Mouse (Mus musculus): ENCODE measurements around the gene Prss35. TPM values are rescaled to one million over a fixed set of nuclear protein-coding genes. Genes with fewer than 3 reads are reported as not detected.

Gene Prss35
- polyA plus RNA-seq, 1 experiment from 2014 or later = 17.5 TPM

GRCm38 (mm10) chr9:86734795-86735194 is 8.7 kb upstream of the Prss35 start:
- no peak for ATAC-seq (ENCODE audit: insufficient read depth, low FRiP score, low read depth)
- H3K27ac ChIP-seq = no peak overlapping the region
- no peak overlapping the region for H3K4me2 ChIP-seq
- 51% methylated on average over 9 of the region's 9 CpGs for whole genome bisulfite sequencing
- H3K27me3 ChIP-seq (replicated peaks) = no peaks in the 10 kb centered on the region
- H3K4me1 ChIP-seq = peaks cover 2% of the 10 kb centered on the region; the same call in 1 of the 2 replicates
- H3K36me3 ChIP-seq = no peaks in the 10 kb centered on the region
- no peaks in the 10 kb centered on the region for H3K9me3 ChIP-seq
- no peak overlapping the region for H3K9ac ChIP-seq
- no peak overlapping the region for H3K4me3 ChIP-seq (replicated peaks)

GRCm38 (mm10) chr9:86736991-86737390 is 6.5 kb upstream of the Prss35 start:
- no peak; the same call in 1 of the 2 replicates for ATAC-seq (ENCODE audit: insufficient read depth, low FRiP score, low read depth)
- Histone ChIP-seq H3K4me2 (no peak overlapping the region), H3K4me3 (replicated peaks) (no peak overlapping the region), H3K4me1 (peaks cover 2% of the 10 kb centered on the region; the same call in 1 of the 2 replicates), H3K9ac (no peak overlapping the region), H3K36me3 (no peaks in the 10 kb centered on the region), H3K9me3 (no peaks in the 10 kb centered on the region), H3K27ac (no peak overlapping the region), H3K27me3 (replicated peaks) (no peaks in the 10 kb centered on the region)
- WGBS = 73% methylated on average over 4 of the region's 4 CpGs

- H3K4me3 ChIP-seq (replicated peaks) = no peak overlapping the region
- no peak for ATAC-seq (ENCODE audit: insufficient read depth, low FRiP score, low read depth)
- 82% methylated on average over 1 of the region's 1 CpGs for WGBS
These were observed 5.4 kb upstream of the Prss35 start for GRCm38 (mm10) chr9:86738067-86738466.

GRCm38 (mm10) chr9:86738801-86739200 is 4.6 kb upstream of the Prss35 start:
- Histone ChIP-seq H3K4me3 (replicated peaks) (no peak overlapping the region), H3K9me3 (no peaks in the 10 kb centered on the region), H3K4me1 (peaks cover 10% of the 10 kb centered on the region; the same call in 1 of the 2 replicates), H3K36me3 (no peaks in the 10 kb centered on the region), H3K4me2 (no peak overlapping the region), H3K27me3 (replicated peaks) (no peaks in the 10 kb centered on the region), H3K27ac (no peak overlapping the region), H3K9ac (no peak overlapping the region)
- no peak for ATAC-seq (ENCODE audit: insufficient read depth, low FRiP score, low read depth)
- 94% methylated on average over 8 of the region's 8 CpGs for WGBS

More at GRCm38 (mm10) chr9:86738067-86738466, 5.4 kb upstream of the Prss35 start:
- Histone ChIP-seq H3K9ac (no peak overlapping the region), H3K4me2 (no peak overlapping the region), H3K9me3 (no peaks in the 10 kb centered on the region), H3K36me3 (no peaks in the 10 kb centered on the region), H3K27me3 (replicated peaks) (no peaks in the 10 kb centered on the region), H3K27ac (no peak overlapping the region), H3K4me1 (peaks cover 3% of the 10 kb centered on the region; the same call in 1 of the 2 replicates)

- Histone ChIP-seq H3K9ac (no peak overlapping the region), H3K4me3 (replicated peaks) (no peak overlapping the region), H3K9me3 (no peaks in the 10 kb centered on the region), H3K4me1 (peaks cover 9% of the 10 kb centered on the region; the same call in 1 of the 2 replicates), H3K27ac (no peak overlapping the region), H3K27me3 (replicated peaks) (no peaks in the 10 kb centered on the region), H3K36me3 (no peaks in the 10 kb centered on the region), H3K4me2 (no peak overlapping the region)
- 40% methylated on average over 3 of the region's 3 CpGs for WGBS
- no peak for ATAC-seq (ENCODE audit: insufficient read depth, low FRiP score, low read depth)
These were observed 3.5 kb upstream of the Prss35 start for GRCm38 (mm10) chr9:86739971-86740370.

DNA sequence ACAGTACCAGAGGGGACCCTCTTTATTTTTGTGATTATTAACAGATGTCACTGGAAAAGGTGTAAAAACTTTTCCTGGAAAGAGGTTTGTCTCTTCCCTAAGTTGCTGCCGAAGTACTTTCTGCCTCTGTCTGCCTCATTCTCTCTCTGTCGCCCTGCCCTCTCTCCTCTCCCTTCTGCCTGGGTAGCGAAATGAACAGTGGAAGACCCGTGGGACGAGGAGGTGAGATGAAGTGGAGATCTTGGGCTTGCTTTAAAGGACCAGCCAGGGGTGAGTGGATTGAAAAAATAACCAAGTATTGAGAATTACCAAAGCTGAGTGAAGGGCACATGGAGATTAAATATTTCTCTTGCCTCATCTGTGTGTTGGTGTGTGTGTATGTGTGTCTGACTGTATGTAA is 592 bp downstream of the Prss35 start:
- no peaks in the 10 kb centered on the region for H3K27me3 ChIP-seq (replicated peaks)
- H3K4me1 ChIP-seq = 0 out of 2 replicates have a peak, but pooled peaks cover 7% of the 10 kb centered on the region
- 29% methylated on average over 5 of the region's 5 CpGs for WGBS
- H3K36me3 ChIP-seq = no peaks in the 10 kb centered on the region
- H3K4me2 ChIP-seq = peak overlapping the region; percentile 56
- no peaks in the 10 kb centered on the region for H3K9me3 ChIP-seq
- H3K27ac ChIP-seq = no peak overlapping the region
- H3K4me3 ChIP-seq (replicated peaks) = peak overlapping the region; percentile 36
- no peak overlapping the region for H3K9ac ChIP-seq
- ATAC-seq (ENCODE audit: insufficient read depth, low FRiP score, low read depth) = no peak

DNA sequence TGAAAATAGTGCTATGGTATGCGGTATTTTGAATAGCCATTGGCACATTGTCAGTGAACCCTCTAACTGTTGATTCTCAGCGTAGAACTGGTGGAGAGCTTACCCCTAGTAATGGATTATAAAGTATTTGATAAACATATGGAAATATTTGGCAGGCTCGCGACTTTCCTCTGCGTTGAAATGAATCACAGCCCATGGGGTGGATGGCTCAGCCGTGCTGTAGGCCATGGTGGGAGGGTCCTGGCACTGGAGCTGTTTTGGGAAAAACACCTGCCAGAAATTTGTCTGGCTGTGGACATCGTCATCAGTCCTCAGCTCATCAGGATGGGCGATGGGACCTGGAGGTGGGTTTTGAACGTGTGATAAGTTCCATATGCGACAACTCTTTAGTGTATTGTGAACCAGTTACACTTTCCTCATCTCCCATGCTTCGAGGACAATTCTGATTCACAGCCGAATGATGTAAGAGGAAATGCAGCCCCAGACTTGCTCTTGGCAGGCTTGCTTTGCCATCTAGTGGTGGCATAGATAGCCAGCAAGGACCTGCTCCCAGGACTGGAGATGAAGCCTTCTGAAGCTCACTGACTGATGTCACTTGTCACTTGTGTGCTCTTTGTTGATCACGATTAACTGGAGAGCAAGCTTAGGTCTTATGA is 2.6 kb downstream of the Prss35 start:
- Histone ChIP-seq H3K4me2 (peak overlapping the region; percentile 22; the same call in 1 of the 2 replicates), H3K4me1 (0 out of 2 replicates have a peak, but pooled peaks cover 7% of the 10 kb centered on the region), H3K27me3 (replicated peaks) (no peaks in the 10 kb centered on the region), H3K27ac (no peak overlapping the region), H3K9ac (no peak overlapping the region), H3K4me3 (replicated peaks) (no peak overlapping the region), H3K9me3 (no peaks in the 10 kb centered on the region), H3K36me3 (no peaks in the 10 kb centered on the region)
- 20% methylated on average over 13 of the region's 13 CpGs for WGBS
- peak; percentile 68 for ATAC-seq (ENCODE audit: insufficient read depth, low FRiP score, low read depth)

DNA sequence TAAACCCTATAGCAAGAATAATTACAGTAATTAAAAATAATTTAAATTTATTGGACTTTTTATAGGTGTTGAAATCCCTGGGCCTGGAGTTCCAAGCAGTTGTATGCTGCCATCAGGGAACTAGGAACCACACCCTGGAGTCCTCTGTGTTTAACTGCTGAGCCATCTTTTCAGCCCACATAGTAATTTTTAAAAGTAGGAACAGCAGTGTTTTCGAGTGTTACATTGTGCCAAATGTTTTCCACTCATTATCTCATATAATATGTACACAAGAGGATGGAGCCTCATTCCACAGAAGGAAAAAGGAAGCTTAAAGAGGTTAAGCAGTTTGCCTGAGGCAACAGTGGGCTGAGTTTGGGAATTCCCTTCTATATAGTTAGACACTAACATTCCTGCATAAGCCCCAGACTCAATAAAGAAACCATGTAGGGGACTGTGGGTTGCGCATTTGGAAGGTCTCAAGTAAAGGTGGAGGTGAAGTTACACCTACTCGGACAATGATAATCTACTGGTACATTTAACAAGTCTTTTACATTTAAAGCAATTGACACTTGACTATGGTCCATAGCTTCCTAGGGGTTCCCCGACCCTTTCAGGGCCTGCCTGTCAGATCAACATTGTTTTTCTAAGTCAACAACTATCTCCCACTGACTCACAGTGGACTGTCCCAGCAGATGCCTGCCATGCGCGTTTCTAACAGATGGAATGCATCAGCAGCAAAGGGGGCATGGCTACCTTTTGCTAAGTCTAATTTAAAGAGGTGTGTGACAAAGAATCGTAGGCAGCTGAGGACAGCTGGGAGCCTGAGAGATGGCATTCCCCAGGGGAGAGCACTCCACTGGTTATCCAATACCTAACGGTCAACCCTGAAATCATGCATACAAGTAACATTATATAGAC is 19.3 kb downstream of the Prss35 start:
- no peaks in the 10 kb centered on the region for H3K4me1 ChIP-seq
- H3K9me3 ChIP-seq = no peaks in the 10 kb centered on the region
- H3K36me3 ChIP-seq = no peaks in the 10 kb centered on the region
- no peak overlapping the region for H3K9ac ChIP-seq
- 52% methylated on average over 8 of the region's 8 CpGs for WGBS
- H3K27me3 ChIP-seq (replicated peaks) = no peaks in the 10 kb centered on the region
- no peak overlapping the region for H3K27ac ChIP-seq
- H3K4me3 ChIP-seq (replicated peaks) = no peak overlapping the region
- no peak overlapping the region for H3K4me2 ChIP-seq
- ATAC-seq (ENCODE audit: insufficient read depth, low FRiP score, low read depth) = no peak

DNA sequence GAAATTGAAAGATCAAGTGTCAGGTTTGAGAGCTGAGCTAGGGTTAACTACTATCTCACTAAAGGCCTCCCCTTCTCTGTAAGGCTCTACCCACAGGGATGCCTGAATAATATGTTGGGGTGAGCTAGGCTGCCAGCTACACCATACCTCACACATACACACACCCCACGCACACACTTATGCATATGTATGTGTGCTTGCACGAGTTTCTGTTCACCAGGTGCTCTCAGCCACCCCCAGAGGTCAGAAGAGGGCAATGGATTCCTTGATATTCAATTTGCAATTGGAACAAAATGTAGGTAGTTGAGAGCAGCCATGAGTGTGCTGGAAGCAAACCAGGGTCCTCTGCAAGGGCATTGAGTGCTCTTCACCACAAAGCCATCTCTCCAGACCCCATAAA is 20.6 kb downstream of the Prss35 start:
- no peaks in the 10 kb centered on the region for H3K4me1 ChIP-seq
- no peak overlapping the region for H3K27ac ChIP-seq
- H3K4me3 ChIP-seq (replicated peaks) = no peak overlapping the region
- 62% methylated on average over 2 of the region's 2 CpGs for WGBS
- no peaks in the 10 kb centered on the region for H3K27me3 ChIP-seq (replicated peaks)
- no peak for ATAC-seq (ENCODE audit: insufficient read depth, low FRiP score, low read depth)
- no peak overlapping the region for H3K9ac ChIP-seq
- H3K4me2 ChIP-seq = no peak overlapping the region
- no peaks in the 10 kb centered on the region for H3K36me3 ChIP-seq
- no peaks in the 10 kb centered on the region for H3K9me3 ChIP-seq

DNA sequence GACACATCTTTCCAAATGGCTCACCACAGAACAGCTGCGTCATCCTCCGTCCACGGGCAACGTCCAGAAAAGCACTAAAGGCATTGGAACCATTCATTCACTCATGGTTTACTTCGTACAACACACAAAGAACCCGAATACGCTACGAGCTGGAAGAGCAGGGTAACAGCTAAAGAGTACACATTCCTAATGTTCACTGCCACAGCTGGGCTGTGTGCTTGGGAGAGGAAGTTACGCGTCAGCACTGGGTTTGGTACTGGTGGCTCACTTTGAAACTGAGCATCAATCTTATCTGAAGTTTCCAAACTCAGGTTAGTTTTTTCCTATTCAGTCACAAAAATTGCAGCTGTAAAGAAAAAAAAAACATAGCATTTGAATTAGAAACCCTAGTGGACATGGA is 23.5 kb downstream of the Prss35 start:
- Histone ChIP-seq H3K9ac (no peak overlapping the region), H3K27ac (no peak overlapping the region), H3K4me3 (replicated peaks) (no peak overlapping the region), H3K4me2 (no peak overlapping the region), H3K9me3 (no peaks in the 10 kb centered on the region), H3K27me3 (replicated peaks) (no peaks in the 10 kb centered on the region), H3K36me3 (no peaks in the 10 kb centered on the region), H3K4me1 (no peaks in the 10 kb centered on the region)
- 53% methylated on average over 10 of the region's 10 CpGs for WGBS
- ATAC-seq (ENCODE audit: insufficient read depth, low FRiP score, low read depth) = no peak

GRCm38 (mm10) chr9:86772897-86773296 is 29.4 kb downstream of the Prss35 start:
- H3K27ac ChIP-seq = no peak overlapping the region
- ATAC-seq (ENCODE audit: insufficient read depth, low FRiP score, low read depth) = no peak
- no peaks in the 10 kb centered on the region for H3K4me1 ChIP-seq
- no peak overlapping the region for H3K9ac ChIP-seq
- H3K27me3 ChIP-seq (replicated peaks) = no peaks in the 10 kb centered on the region
- no peak overlapping the region for H3K4me2 ChIP-seq
- no peaks in the 10 kb centered on the region for H3K9me3 ChIP-seq
- 78% methylated on average over 3 of the region's 3 CpGs for WGBS
- H3K36me3 ChIP-seq = no peaks in the 10 kb centered on the region
- H3K4me3 ChIP-seq (replicated peaks) = no peak overlapping the region

DNA sequence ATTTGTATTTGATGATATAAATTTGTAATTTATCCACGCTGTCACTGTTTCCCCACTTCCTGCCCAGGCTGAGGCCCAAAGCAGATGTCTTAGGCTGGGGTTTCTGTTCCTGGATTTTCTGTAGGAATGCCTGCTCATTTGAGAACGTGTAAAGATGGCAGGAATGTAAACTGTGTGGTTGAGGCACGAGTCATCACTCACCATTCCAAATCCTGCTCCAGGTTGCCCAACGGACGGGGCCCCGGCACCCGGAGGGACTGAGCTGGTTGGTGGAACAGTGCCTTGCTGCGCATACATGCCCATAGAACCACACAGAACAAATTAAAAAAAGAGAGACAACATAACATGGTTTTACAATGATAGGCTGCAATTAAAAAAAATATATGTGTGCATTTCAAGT is 30.5 kb downstream of the Prss35 start:
- Histone ChIP-seq H3K9ac (no peak overlapping the region), H3K36me3 (no peaks in the 10 kb centered on the region), H3K9me3 (no peaks in the 10 kb centered on the region), H3K4me3 (replicated peaks) (no peak overlapping the region), H3K4me2 (no peak overlapping the region), H3K27me3 (replicated peaks) (no peaks in the 10 kb centered on the region), H3K27ac (no peak overlapping the region), H3K4me1 (no peaks in the 10 kb centered on the region)
- 62% methylated on average over 8 of the region's 8 CpGs for WGBS
- no peak for ATAC-seq (ENCODE audit: insufficient read depth, low FRiP score, low read depth)
